Mouse (Mus musculus): Measurements from ENCODE around the gene Tmcc3. TPM values are rescaled to one million over a fixed set of nuclear protein-coding genes. Genes with fewer than 3 reads are reported as not detected.

The Tmcc3 gene
- polyA plus RNA-seq, 1 experiment from 2014 or later, result 20.8 TPM

- WGBS, result 82% methylated on average over 4 of the region's 4 CpGs
- Histone ChIP-seq H3K27me3 (ENCODE audit: control insufficient read depth, insufficient read depth, low read length) (no peaks in the 10 kb centered on the region), H3K4me3 (ENCODE audit: low read depth, low read length) (no peak overlapping the region), H3K9me3 (ENCODE audit: control insufficient read depth, low read length) (no peaks in the 10 kb centered on the region), H3K4me1 (replicated peaks; ENCODE audit: control insufficient read depth, insufficient read depth) (no peaks in the 10 kb centered on the region), H3K9ac (ENCODE audit: low read length) (no peak overlapping the region), H3K4me2 (replicated peaks; ENCODE audit: low read depth) (no peak overlapping the region), H3K36me3 (ENCODE audit: control insufficient read depth, insufficient read depth, low read length) (no peaks in the 10 kb centered on the region), H3K27ac (replicated peaks) (no peak overlapping the region)
- DNase-seq (ENCODE audit: low spot score) (no peak), ATAC-seq (ENCODE audit: low FRiP score, low TSS enrichment) (no peak)
- no peak for TF ChIP-seq EP300 (optimal IDR thresholded peaks at IDR 0.05)
Measured at GRCm38 (mm10) chr10:94605491-94605890, 293.7 kb downstream of the Tmcc3 start.

- 58% methylated on average over 5 of the region's 5 CpGs for WGBS
- no peaks in the 10 kb centered on the region for H3K4me1 ChIP-seq (replicated peaks; ENCODE audit: control insufficient read depth, insufficient read depth)
- H3K27me3 ChIP-seq (ENCODE audit: control insufficient read depth, insufficient read depth, low read length), result no peaks in the 10 kb centered on the region
- H3K9me3 ChIP-seq (ENCODE audit: control insufficient read depth, low read length), result no peaks in the 10 kb centered on the region
- peak; percentile 62 for DNase-seq (ENCODE audit: low spot score)
- H3K27ac ChIP-seq (replicated peaks), result no peak overlapping the region
- no peak overlapping the region for H3K9ac ChIP-seq (ENCODE audit: low read length)
- TF ChIP-seq EP300 (optimal IDR thresholded peaks at IDR 0.05) (no peak), CTCF (IDR thresholded peaks at IDR 0.05; ENCODE audit: low read depth) (peak; percentile 97)
- no peak overlapping the region for H3K4me3 ChIP-seq (ENCODE audit: low read depth, low read length)
- no peaks in the 10 kb centered on the region for H3K36me3 ChIP-seq (ENCODE audit: control insufficient read depth, insufficient read depth, low read length)
- no peak overlapping the region for H3K4me2 ChIP-seq (replicated peaks; ENCODE audit: low read depth)
- ATAC-seq (ENCODE audit: low FRiP score, low TSS enrichment), result peak; percentile 90
Measured at GRCm38 (mm10) chr10:94609309-94609777, 297.6 kb downstream of the Tmcc3 start.

- no peak for DNase-seq (ENCODE audit: low spot score)
- H3K4me2 ChIP-seq (replicated peaks; ENCODE audit: low read depth), result no peak overlapping the region
- no peaks in the 10 kb centered on the region for H3K36me3 ChIP-seq (ENCODE audit: control insufficient read depth, insufficient read depth, low read length)
- no peak overlapping the region for H3K4me3 ChIP-seq (ENCODE audit: low read depth, low read length)
- 58% methylated on average over 13 of the region's 13 CpGs for WGBS
- no peaks in the 10 kb centered on the region for H3K4me1 ChIP-seq (replicated peaks; ENCODE audit: control insufficient read depth, insufficient read depth)
- no peak overlapping the region for H3K9ac ChIP-seq (ENCODE audit: low read length)
- TF ChIP-seq EP300 (optimal IDR thresholded peaks at IDR 0.05) (no peak), CTCF (IDR thresholded peaks at IDR 0.05; ENCODE audit: low read depth) (no peak)
- H3K27me3 ChIP-seq (ENCODE audit: control insufficient read depth, insufficient read depth, low read length), result no peaks in the 10 kb centered on the region
- H3K27ac ChIP-seq (replicated peaks), result no peak overlapping the region
- ATAC-seq (ENCODE audit: low FRiP score, low TSS enrichment), result no peak
- no peaks in the 10 kb centered on the region for H3K9me3 ChIP-seq (ENCODE audit: control insufficient read depth, low read length)
Measured at GRCm38 (mm10) chr10:94611228-94611968, 299.6 kb downstream of the Tmcc3 start.

- Histone ChIP-seq H3K9me3 (ENCODE audit: control insufficient read depth, low read length) (no peaks in the 10 kb centered on the region), H3K27ac (replicated peaks) (no peak overlapping the region), H3K4me2 (replicated peaks; ENCODE audit: low read depth) (no peak overlapping the region), H3K4me1 (replicated peaks; ENCODE audit: control insufficient read depth, insufficient read depth) (no peaks in the 10 kb centered on the region), H3K4me3 (ENCODE audit: low read depth, low read length) (no peak overlapping the region), H3K27me3 (ENCODE audit: control insufficient read depth, insufficient read depth, low read length) (no peaks in the 10 kb centered on the region), H3K36me3 (ENCODE audit: control insufficient read depth, insufficient read depth, low read length) (no peaks in the 10 kb centered on the region), H3K9ac (ENCODE audit: low read length) (no peak overlapping the region)
- TF ChIP-seq EP300 (optimal IDR thresholded peaks at IDR 0.05), result no peak
- ATAC-seq (ENCODE audit: low FRiP score, low TSS enrichment) (no peak), DNase-seq (ENCODE audit: low spot score) (no peak)
- 88% methylated on average over 4 of the region's 4 CpGs for WGBS
Measured at GRCm38 (mm10) chr10:94611969-94612440, 300.3 kb downstream of the Tmcc3 start.

GRCm38 (mm10) chr10:94619586-94619985 lies 307.8 kb downstream of the Tmcc3 start:
- Histone ChIP-seq H3K9ac (ENCODE audit: low read length) (no peak overlapping the region), H3K4me1 (replicated peaks; ENCODE audit: control insufficient read depth, insufficient read depth) (no peaks in the 10 kb centered on the region), H3K36me3 (ENCODE audit: control insufficient read depth, insufficient read depth, low read length) (no peaks in the 10 kb centered on the region), H3K9me3 (ENCODE audit: control insufficient read depth, low read length) (no peaks in the 10 kb centered on the region), H3K4me2 (replicated peaks; ENCODE audit: low read depth) (no peak overlapping the region), H3K4me3 (ENCODE audit: low read depth, low read length) (no peak overlapping the region), H3K27me3 (ENCODE audit: control insufficient read depth, insufficient read depth, low read length) (no peaks in the 10 kb centered on the region), H3K27ac (replicated peaks) (no peak overlapping the region)
- ATAC-seq (ENCODE audit: low FRiP score, low TSS enrichment) (no peak), DNase-seq (ENCODE audit: low spot score) (no peak)
- TF ChIP-seq CTCF (IDR thresholded peaks at IDR 0.05; ENCODE audit: low read depth), result no peak
- no peak for TF ChIP-seq EP300 (optimal IDR thresholded peaks at IDR 0.05)
- 94% methylated on average over 5 of the region's 5 CpGs for WGBS

- H3K36me3 ChIP-seq (ENCODE audit: control insufficient read depth, insufficient read depth, low read length), result no peaks in the 10 kb centered on the region
- no peaks in the 10 kb centered on the region for H3K4me1 ChIP-seq (replicated peaks; ENCODE audit: control insufficient read depth, insufficient read depth)
- H3K9ac ChIP-seq (ENCODE audit: low read length), result no peak overlapping the region
- H3K4me2 ChIP-seq (replicated peaks; ENCODE audit: low read depth), result no peak overlapping the region
- no peak for ATAC-seq (ENCODE audit: low FRiP score, low TSS enrichment)
- H3K4me3 ChIP-seq (ENCODE audit: low read depth, low read length), result no peak overlapping the region
- DNase-seq (ENCODE audit: low spot score), result no peak
- no peaks in the 10 kb centered on the region for H3K9me3 ChIP-seq (ENCODE audit: control insufficient read depth, low read length)
- 66% methylated on average over 6 of the region's 6 CpGs for WGBS
- no peaks in the 10 kb centered on the region for H3K27me3 ChIP-seq (ENCODE audit: control insufficient read depth, insufficient read depth, low read length)
- H3K27ac ChIP-seq (replicated peaks), result no peak overlapping the region
- no peak for TF ChIP-seq CTCF (IDR thresholded peaks at IDR 0.05; ENCODE audit: low read depth)
- no peak for TF ChIP-seq EP300 (optimal IDR thresholded peaks at IDR 0.05)
Measured at GRCm38 (mm10) chr10:94620561-94620960, 308.8 kb downstream of the Tmcc3 start.

All from stomach, postnatal 0 days (tissue).